Mouse (Mus musculus): ENCODE data around the gene Zfp282. TPM values are rescaled to one million over a fixed set of nuclear protein-coding genes. Genes with fewer than 3 reads are reported as not detected.

Gene Zfp282
- 10 to 100 TPM; 12.4 to 13.8 TPM for total RNA-seq (2023)

GRCm38 (mm10) chr6:47877058-47877457 lies at the start of gene Zfp282:
TSS of gene Zfp282 (plus strand) at chr6:47877204.

GRCm38 (mm10) chr6:47830104-47831078 lies 46.6 kb upstream of the Zfp282 start, which contains the start of gene Zfp786:
TSS of gene Zfp786 (minus strand) at chr6:47830867.

GRCm38 (mm10) chr6:47835482-47835983 lies 41.5 kb upstream of the Zfp282 start, which contains the start of gene Zfp398:
TSS of gene Zfp398 (plus strand) at chr6:47835661.

DNA sequence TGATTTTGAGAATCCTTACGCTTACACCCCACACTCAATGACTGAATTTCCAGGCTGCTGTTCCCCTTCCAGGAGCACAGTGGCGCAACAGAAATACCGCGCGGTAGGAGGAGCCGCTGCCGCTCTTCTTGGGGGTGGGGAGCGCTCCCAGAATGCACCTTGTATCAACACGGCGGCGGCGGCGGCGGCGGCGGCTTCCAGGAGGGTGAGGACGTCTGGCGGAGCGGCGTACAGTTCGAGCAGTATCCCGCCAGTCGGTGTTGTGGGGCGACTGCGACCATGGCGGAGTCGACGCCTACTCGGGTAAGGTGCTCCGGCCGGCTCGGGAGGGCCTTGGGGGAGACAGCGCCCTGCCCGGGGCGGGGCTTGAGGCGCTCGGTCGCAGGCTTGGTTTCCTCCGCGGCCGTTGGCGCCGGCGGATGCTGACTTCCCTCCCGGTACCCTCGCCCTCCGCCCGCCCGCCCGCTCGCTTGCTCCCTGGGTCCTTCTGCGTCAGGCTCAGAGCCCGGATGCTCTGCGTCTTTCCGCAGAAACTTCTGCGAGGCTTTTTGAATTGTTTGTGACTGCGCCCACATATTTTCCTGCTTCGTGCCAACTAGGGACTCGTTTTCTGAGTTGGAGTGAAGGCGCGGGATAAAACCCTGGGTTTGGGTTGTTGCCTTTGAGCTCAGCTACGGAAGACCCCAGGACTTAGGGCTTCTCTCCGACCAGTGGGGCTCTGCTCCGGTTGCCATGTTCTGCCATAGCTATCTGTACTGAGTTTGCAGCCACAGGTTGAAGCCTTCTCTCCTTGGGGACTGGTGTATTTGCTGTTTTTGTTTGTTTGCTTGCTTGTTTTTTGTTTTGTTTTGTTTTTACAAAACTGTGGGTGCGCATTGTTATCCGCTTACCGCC lies 43.7 kb downstream of the Zfp282 start, which contains the start of gene Zfp212:
Gene Zfp212 (plus strand): TSS at position 30 of the 894 bp plus-strand sequence.

DNA sequence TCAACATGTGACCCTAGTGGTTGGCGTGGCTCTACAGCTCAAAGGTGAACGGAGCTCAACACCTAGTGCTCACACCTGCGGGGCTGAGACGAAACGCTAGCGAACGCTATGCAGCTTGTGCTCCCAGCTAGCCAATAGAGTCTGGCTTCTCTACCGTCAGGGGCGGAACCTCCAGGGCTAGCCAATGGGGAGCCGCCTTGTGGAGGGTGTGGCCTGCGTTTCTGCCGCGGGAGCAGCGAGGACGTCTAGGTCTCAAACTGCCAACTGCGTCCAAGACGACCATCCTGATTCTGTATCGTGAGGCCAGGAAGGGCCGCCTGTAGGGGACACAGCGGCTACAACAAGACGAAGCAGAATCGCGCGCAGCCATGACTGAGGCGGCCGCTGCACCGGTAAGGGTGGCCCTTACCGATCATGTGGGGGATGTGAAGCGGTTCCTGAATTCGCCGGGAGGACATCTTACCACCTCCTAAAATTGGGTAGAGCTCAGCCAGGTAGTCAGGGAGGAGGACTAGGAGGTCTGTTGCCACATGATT lies 76.3 kb downstream of the Zfp282 start, which contains the start of gene Zfp956:
Gene Zfp956 (plus strand): TSS at position 200 of the 536 bp plus-strand sequence.

Other genes starting within 250 kb of the Zfp282 start
- gene Pdia4, start 63.8 kb upstream of the Zfp282 start, total RNA-seq (2023): 10 to 100 TPM; 73.4 to 78.7 TPM
- not detected for gene Zfp786, start 46.3 kb upstream of the Zfp282 start, total RNA-seq (2023)
- 10 to 100 TPM; 13.4 to 15.5 TPM for gene Zfp398, start 41.5 kb upstream of the Zfp282 start, total RNA-seq (2023)
- 10 to 100 TPM; 19.7 to 22.0 TPM for gene Zfp212, start 43.3 kb downstream of the Zfp282 start, total RNA-seq (2023)
- 1 to 10 TPM; 6.8 to 6.9 TPM for gene Zfp956, start 76.2 kb downstream of the Zfp282 start, total RNA-seq (2023)
- gene Zfp777, start 171.7 kb downstream of the Zfp282 start, total RNA-seq (2023): 10 to 100 TPM; 16.1 to 23.3 TPM
- 10 to 100 TPM; 36.2 to 40.1 TPM for gene Zfp746, start 209.4 kb downstream of the Zfp282 start, total RNA-seq (2023)

Data from monocyte, adult 59 days (primary cell).